Mouse (Mus musculus): ENCODE measurements around the gene Clspn. TPM values are rescaled to one million over a fixed set of nuclear protein-coding genes. Genes with fewer than 3 reads are reported as not detected.

Clspn gene
- total RNA-seq (2014; rRNA removed) (1.2 and 1.4 TPM in 2 replicates), polyA plus RNA-seq (2015; fragmentation: Nextera tagmentation; extraction: Ambion mirVana) (1.2 and 1.5 TPM in 2 replicates)

GRCm38 (mm10) chr4:126556809-126557711, at the start of gene Clspn:
TSS of gene Clspn (plus strand) at chr4:126556935.
- H3K9me3 ChIP-seq (ENCODE audit: low read length): no peaks in the 10 kb centered on the region
- DNase-seq (ENCODE audit: low spot score): peak; percentile 93
- H3K36me3 ChIP-seq (ENCODE audit: insufficient read depth, low read length): no peaks in the 10 kb centered on the region
- H3K4me2 ChIP-seq (ENCODE audit: low read depth, low read length, poor library complexity, severe bottlenecking): peak within 1 kb of the TSS; percentile 87
- H3K4me1 ChIP-seq (ENCODE audit: insufficient read depth, low read length): 0 out of 2 replicates have a peak, but pooled peaks cover 3% of the 10 kb centered on the region
- no peak within 1 kb of the TSS for H3K27ac ChIP-seq (ENCODE audit: low read depth, low read length)
- peak within 1 kb of the TSS; percentile 44; the same call in 1 of the 2 replicates for H3K9ac ChIP-seq (replicated peaks; ENCODE audit: low read length, poor library complexity, severe bottlenecking)
- ATAC-seq (ENCODE audit: low FRiP score): peak; percentile 92
- WGBS: 1% methylated on average over 50 of the region's 54 CpGs
- H3K27me3 ChIP-seq (ENCODE audit: insufficient read depth, low read length): no peaks in the 10 kb centered on the region
- H3K4me3 ChIP-seq (ENCODE audit: low read depth, low read length): peak within 1 kb of the TSS; percentile 71
- peak; percentile 33; the same call in 1 of the 2 replicates for TF ChIP-seq CTCF (IDR thresholded peaks at IDR 0.05)

- Histone ChIP-seq H3K9me3 (ENCODE audit: low read length) (no peaks in the 10 kb centered on the region), H3K4me2 (ENCODE audit: low read depth, low read length, poor library complexity, severe bottlenecking) (no peak overlapping the region), H3K36me3 (ENCODE audit: insufficient read depth, low read length) (peaks cover 72% of the 10 kb centered on the region), H3K27ac (ENCODE audit: low read depth, low read length) (no peak overlapping the region), H3K4me3 (ENCODE audit: low read depth, low read length) (no peak overlapping the region), H3K27me3 (ENCODE audit: insufficient read depth, low read length) (no peaks in the 10 kb centered on the region), H3K4me1 (ENCODE audit: insufficient read depth, low read length) (no peaks in the 10 kb centered on the region), H3K9ac (replicated peaks; ENCODE audit: low read length, poor library complexity, severe bottlenecking) (no peak overlapping the region)
- no peak for TF ChIP-seq CTCF (IDR thresholded peaks at IDR 0.05)
- ATAC-seq (ENCODE audit: low FRiP score) (no peak), DNase-seq (ENCODE audit: low spot score) (no peak)
- WGBS: 78% methylated on average over 14 of the region's 14 CpGs
These were observed 48.4 kb upstream of the Clspn start for GRCm38 (mm10) chr4:126508110-126508899.

GRCm38 (mm10) chr4:126509072-126509471, 47.7 kb upstream of the Clspn start:
- DNase-seq (ENCODE audit: low spot score) (no peak), ATAC-seq (ENCODE audit: low FRiP score) (no peak)
- peaks cover 73% of the 10 kb centered on the region for H3K36me3 ChIP-seq (ENCODE audit: insufficient read depth, low read length)
- WGBS: 100% methylated on average over 2 of the region's 2 CpGs
- H3K4me1 ChIP-seq (ENCODE audit: insufficient read depth, low read length): no peaks in the 10 kb centered on the region
- H3K27me3 ChIP-seq (ENCODE audit: insufficient read depth, low read length): no peaks in the 10 kb centered on the region
- H3K4me2 ChIP-seq (ENCODE audit: low read depth, low read length, poor library complexity, severe bottlenecking): no peak overlapping the region
- TF ChIP-seq CTCF (IDR thresholded peaks at IDR 0.05): no peak
- H3K4me3 ChIP-seq (ENCODE audit: low read depth, low read length): no peak overlapping the region
- no peaks in the 10 kb centered on the region for H3K9me3 ChIP-seq (ENCODE audit: low read length)
- no peak overlapping the region for H3K9ac ChIP-seq (replicated peaks; ENCODE audit: low read length, poor library complexity, severe bottlenecking)
- no peak overlapping the region for H3K27ac ChIP-seq (ENCODE audit: low read depth, low read length)

- Histone ChIP-seq H3K36me3 (ENCODE audit: insufficient read depth, low read length) (peaks cover 60% of the 10 kb centered on the region), H3K4me1 (ENCODE audit: insufficient read depth, low read length) (no peaks in the 10 kb centered on the region), H3K9me3 (ENCODE audit: low read length) (no peaks in the 10 kb centered on the region), H3K9ac (replicated peaks; ENCODE audit: low read length, poor library complexity, severe bottlenecking) (no peak overlapping the region), H3K27me3 (ENCODE audit: insufficient read depth, low read length) (no peaks in the 10 kb centered on the region), H3K4me2 (ENCODE audit: low read depth, low read length, poor library complexity, severe bottlenecking) (no peak overlapping the region), H3K27ac (ENCODE audit: low read depth, low read length) (no peak overlapping the region), H3K4me3 (ENCODE audit: low read depth, low read length) (no peak overlapping the region)
- WGBS: 87% methylated on average over 5 of the region's 5 CpGs
- ATAC-seq (ENCODE audit: low FRiP score) (no peak), DNase-seq (ENCODE audit: low spot score) (no peak)
- no peak for TF ChIP-seq CTCF (IDR thresholded peaks at IDR 0.05)
These were observed 45.7 kb upstream of the Clspn start for GRCm38 (mm10) chr4:126511013-126511412.

- TF ChIP-seq CTCF (IDR thresholded peaks at IDR 0.05): no peak
- DNase-seq (ENCODE audit: low spot score) (no peak), ATAC-seq (ENCODE audit: low FRiP score) (no peak)
- Histone ChIP-seq H3K9me3 (ENCODE audit: low read length) (no peaks in the 10 kb centered on the region), H3K9ac (replicated peaks; ENCODE audit: low read length, poor library complexity, severe bottlenecking) (no peak overlapping the region), H3K27me3 (ENCODE audit: insufficient read depth, low read length) (no peaks in the 10 kb centered on the region), H3K27ac (ENCODE audit: low read depth, low read length) (no peak overlapping the region), H3K4me1 (ENCODE audit: insufficient read depth, low read length) (no peaks in the 10 kb centered on the region), H3K4me3 (ENCODE audit: low read depth, low read length) (no peak overlapping the region), H3K36me3 (ENCODE audit: insufficient read depth, low read length) (peaks cover 56% of the 10 kb centered on the region), H3K4me2 (ENCODE audit: low read depth, low read length, poor library complexity, severe bottlenecking) (no peak overlapping the region)
- WGBS: 90% methylated on average over 6 of the region's 6 CpGs
These were observed 44.2 kb upstream of the Clspn start for GRCm38 (mm10) chr4:126512308-126513066.

Data from midbrain, postnatal 0 days (tissue).